In genomic region chr14:98990636-98991035, GRCm38 (mm10) we compare ENCODE assay signal across 23 mouse cellular contexts. TPM values are rescaled to one million over a fixed set of nuclear protein-coding genes. Genes with fewer than 3 reads are reported as not detected.
DNase-seq lines count a peak whose midpoint lies in the region; ATAC-seq and TF ChIP-seq lines count a peak whose summit lies in the region.
"Had no signal": no experiment of that assay in that cellular context is flagged by ENCODE, and none has a peak within 500 bp of the region (broad histone marks: within the 10 kb centered on the region; RNA-seq: fewer than 3 reads in every experiment).

No protein-coding gene starts in this region.

- no peak for TF ChIP-seq POLR2A in kidney, adult 2 months (IDR thresholded peaks at IDR 0.05; ENCODE audit: low read depth, low read length)
- no peak for TF ChIP-seq POLR2A in limb, embryonic 14.5 days (IDR thresholded peaks at IDR 0.05; ENCODE audit: borderline replicate concordance, extremely low read depth, insufficient read depth, insufficient read length)

- H3K9ac ChIP-seq in kidney, embryonic 16.5 days (replicated peaks; ENCODE audit: low read length) = no peak overlapping the region
- H3K9ac ChIP-seq in limb, embryonic 14.5 days (ENCODE audit: low read depth, low read length, severe bottlenecking) = no peak overlapping the region
- H3K9ac ChIP-seq: embryonic facial prominence, embryonic 12.5 days; embryonic facial prominence, embryonic 15.5 days; forebrain, embryonic 12.5 days had no signal

- 39% methylated on average over 3 of the region's 3 CpGs for WGBS in kidney, adult 2 months
- 50% methylated on average over 3 of the region's 3 CpGs for WGBS in kidney, embryonic 16.5 days
- WGBS in limb, embryonic 14.5 days = 18% methylated on average over 3 of the region's 3 CpGs
- 78% methylated on average over 3 of the region's 3 CpGs for WGBS in limb, embryonic 10.5 days

- no peaks in the 10 kb centered on the region for H3K4me1 ChIP-seq in kidney, adult 2 months (ENCODE audit: control insufficient read depth, insufficient read depth, low read length)
- H3K4me1 ChIP-seq in kidney, embryonic 16.5 days (ENCODE audit: insufficient read depth, low read length) = peaks cover 9% of the 10 kb centered on the region
- peaks cover 3% of the 10 kb centered on the region for H3K4me1 ChIP-seq in limb, embryonic 14.5 days (ENCODE audit: control insufficient read depth, insufficient read depth, low read length)
- H3K4me1 ChIP-seq in limb, embryonic 10.5 days = peaks cover 8% of the 10 kb centered on the region; the same call in 1 of the 2 replicates
- H3K4me1 ChIP-seq: embryonic facial prominence, embryonic 12.5 days; embryonic facial prominence, embryonic 15.5 days; forebrain, embryonic 10.5 days; forebrain, embryonic 12.5 days had no signal

- no peak for TF ChIP-seq CTCF in kidney, adult 2 months (conservative IDR thresholded peaks at IDR 0.05; ENCODE audit: insufficient read depth, insufficient read length, low read depth, low read length)

- no peak overlapping the region for H3K4me2 ChIP-seq in kidney, embryonic 16.5 days (replicated peaks; ENCODE audit: low read depth, low read length)
- H3K4me2 ChIP-seq in limb, embryonic 14.5 days (replicated peaks; ENCODE audit: low read depth, low read length, severe bottlenecking) = no peak overlapping the region
- H3K4me2 ChIP-seq: embryonic facial prominence, embryonic 12.5 days; embryonic facial prominence, embryonic 15.5 days; forebrain, embryonic 12.5 days had no signal

- DNase-seq in kidney, adult 2 months = peak; percentile 4
- no peak for DNase-seq in kidney, postnatal 36 days
- no peak for DNase-seq in kidney, postnatal 25 days
- peak; percentile 38 for DNase-seq in limb, embryonic 14.5 days (ENCODE audit: low spot score)
- no peak for DNase-seq in limb, embryonic 10.5 days (ENCODE audit: low spot score)
- DNase-seq: adrenal gland, adult 2 months; adrenal gland, postnatal 10 days; adrenal gland, postnatal 25 days; cerebellum, adult 11 months; cerebellum, adult 18-20 months; cerebellum, adult 8-10 months; cerebellum, adult 9-11 months; cerebellum, postnatal 14 days; cerebellum, postnatal 36 days; embryo, embryonic 11 days had no signal

- no peak overlapping the region for H3K27ac ChIP-seq in kidney, adult 2 months (ENCODE audit: insufficient read depth, low read depth, low read length)
- 0 out of 2 replicates have a peak overlapping the region, but pooled peaks have one; percentile 56 for H3K27ac ChIP-seq in kidney, embryonic 16.5 days (ENCODE audit: low read length)
- H3K27ac ChIP-seq in limb, embryonic 14.5 days (replicated peaks; ENCODE audit: low read depth, low read length) = no peak overlapping the region
- H3K27ac ChIP-seq in limb, embryonic 10.5 days = no peak overlapping the region
- H3K27ac ChIP-seq: embryonic facial prominence, embryonic 12.5 days; embryonic facial prominence, embryonic 15.5 days; forebrain, embryonic 10.5 days; forebrain, embryonic 12.5 days had no signal

- H3K27me3 ChIP-seq in kidney, adult 2 months (replicated peaks; ENCODE audit: control insufficient read depth, insufficient read depth, low read length) = no peaks in the 10 kb centered on the region
- no peaks in the 10 kb centered on the region for H3K27me3 ChIP-seq in kidney, embryonic 16.5 days (ENCODE audit: insufficient read depth, low read length)
- H3K27me3 ChIP-seq in limb, embryonic 14.5 days (ENCODE audit: control insufficient read depth, insufficient read depth, low read length) = no peaks in the 10 kb centered on the region
- no peaks in the 10 kb centered on the region for H3K27me3 ChIP-seq in limb, embryonic 10.5 days (ENCODE audit: low read depth, poor library complexity, severe bottlenecking)
- H3K27me3 ChIP-seq: embryonic facial prominence, embryonic 12.5 days; embryonic facial prominence, embryonic 15.5 days; forebrain, embryonic 12.5 days had no signal

- H3K9me3 ChIP-seq in kidney, embryonic 16.5 days (ENCODE audit: low read length) = no peaks in the 10 kb centered on the region
- H3K9me3 ChIP-seq in limb, embryonic 14.5 days (ENCODE audit: control insufficient read depth, low read length) = no peaks in the 10 kb centered on the region
- H3K9me3 ChIP-seq in limb, embryonic 10.5 days (replicated peaks) = no peaks in the 10 kb centered on the region
- H3K9me3 ChIP-seq: embryonic facial prominence, embryonic 12.5 days; embryonic facial prominence, embryonic 15.5 days; forebrain, embryonic 10.5 days; forebrain, embryonic 12.5 days had no signal

- H3K4me3 ChIP-seq in kidney, adult 2 months (ENCODE audit: insufficient read depth, low read depth, low read length) = no peak overlapping the region
- no peak overlapping the region for H3K4me3 ChIP-seq in kidney, embryonic 16.5 days (ENCODE audit: low read length)
- H3K4me3 ChIP-seq in limb, embryonic 14.5 days (replicated peaks; ENCODE audit: low read length) = no peak overlapping the region
- no peak overlapping the region for H3K4me3 ChIP-seq in limb, embryonic 10.5 days
- H3K4me3 ChIP-seq: embryonic facial prominence, embryonic 12.5 days; embryonic facial prominence, embryonic 15.5 days; erythroblast, embryonic 14.5 days; forebrain, embryonic 10.5 days; forebrain, embryonic 12.5 days had no signal

- ATAC-seq in kidney, embryonic 16.5 days (ENCODE audit: low FRiP score, low TSS enrichment) = no peak
- no peak for ATAC-seq in limb, embryonic 14.5 days (ENCODE audit: low FRiP score, low read depth)
- ATAC-seq: forebrain, embryonic 14.5 days; forebrain, embryonic 16.5 days had no signal

- H3K36me3 ChIP-seq in kidney, adult 2 months (ENCODE audit: control insufficient read depth, insufficient read depth, low read length) = no peaks in the 10 kb centered on the region
- no peaks in the 10 kb centered on the region for H3K36me3 ChIP-seq in kidney, embryonic 16.5 days (ENCODE audit: insufficient read depth, low read length)
- H3K36me3 ChIP-seq in limb, embryonic 14.5 days (ENCODE audit: control insufficient read depth, insufficient read depth, low read length) = no peaks in the 10 kb centered on the region
- no peaks in the 10 kb centered on the region for H3K36me3 ChIP-seq in limb, embryonic 10.5 days
- H3K36me3 ChIP-seq: embryonic facial prominence, embryonic 12.5 days; embryonic facial prominence, embryonic 15.5 days; forebrain, embryonic 10.5 days; forebrain, embryonic 12.5 days had no signal

RNA-seq across cellular contexts. Expression of gene Rpl36a-ps1, which starts 3.5 kb away (rescaled TPM):
- polyA plus RNA-seq in kidney, adult 2 months (2012; rRNA removed) = not detected in 2 replicates
- polyA plus RNA-seq in kidney, embryonic 16.5 days (2015; fragmentation: Nextera tagmentation; extraction: Ambion mirVana) = 0.82 and 2.1 TPM in 2 replicates
- polyA plus RNA-seq in limb, embryonic 14.5 days (2012; rRNA removed) = 2.1 and 5.4 TPM in 2 replicates
- polyA plus RNA-seq in limb, embryonic 14.5 days (2014; fragmentation: Nextera tagmentation; extraction: Ambion mirVana) = 3.7 and 4.2 TPM in 2 replicates
- polyA plus RNA-seq in limb, embryonic 10.5 days (2016; fragmentation: Nextera tagmentation; extraction: Ambion mirVana) = 2.2 and 2.6 TPM in 2 replicates
- polyA plus RNA-seq: adrenal gland, adult 2 months; forebrain, embryonic 16.5 days had no signal

RNA-seq across cellular contexts. Expression of gene Mzt1, which starts 55.3 kb away (rescaled TPM):
- polyA plus RNA-seq in kidney, adult 2 months (2012; rRNA removed) = 12.3 and 16.5 TPM in 2 replicates
- 64.9 and 73.1 TPM in 2 replicates for polyA plus RNA-seq in kidney, embryonic 16.5 days (2015; fragmentation: Nextera tagmentation; extraction: Ambion mirVana)
- 53.2 and 56.0 TPM in 2 replicates for polyA plus RNA-seq in limb, embryonic 14.5 days (2012; rRNA removed)
- 44.3 and 48.4 TPM in 2 replicates for polyA plus RNA-seq in limb, embryonic 14.5 days (2014; fragmentation: Nextera tagmentation; extraction: Ambion mirVana)
- 89.5 and 104 TPM in 2 replicates for polyA plus RNA-seq in limb, embryonic 10.5 days (2016; fragmentation: Nextera tagmentation; extraction: Ambion mirVana)

RNA-seq across cellular contexts. Expression of gene Bora, which starts 55.4 kb away (rescaled TPM):
- polyA plus RNA-seq in kidney, adult 2 months (2012; rRNA removed) = 0.73 and 0.77 TPM in 2 replicates
- 66.0 and 83.6 TPM in 2 replicates for polyA plus RNA-seq in kidney, embryonic 16.5 days (2015; fragmentation: Nextera tagmentation; extraction: Ambion mirVana)
- polyA plus RNA-seq in limb, embryonic 14.5 days (2012; rRNA removed) = 30.4 and 33.3 TPM in 2 replicates
- 45.5 and 48.6 TPM in 2 replicates for polyA plus RNA-seq in limb, embryonic 14.5 days (2014; fragmentation: Nextera tagmentation; extraction: Ambion mirVana)
- 85.2 and 99.4 TPM in 2 replicates for polyA plus RNA-seq in limb, embryonic 10.5 days (2016; fragmentation: Nextera tagmentation; extraction: Ambion mirVana)

Comparison
In these comparisons a context has a peak if more than half of its experiments do, and no peak if none do; other contexts are left out.
1. DNase-seq: peak in kidney, adult 2 months (single experiment) and limb, embryonic 14.5 days (single experiment); none in kidney, postnatal 36 days (0 of 2), kidney, postnatal 25 days (0 of 2) and limb, embryonic 10.5 days (single experiment).
2. RNA of gene Bora, which starts 55.4 kb away (polyA plus RNA-seq): 85.2 to 99.4 TPM in limb, embryonic 10.5 days, 66.0 to 83.6 TPM in kidney, embryonic 16.5 days and 30.4 to 48.6 TPM in limb, embryonic 14.5 days; 0.73 to 0.77 TPM in kidney, adult 2 months; every median in the first group is over 10 times any median in the second.